Mouse (Mus musculus): Measurements from ENCODE around the gene Znrd1.

DNA sequence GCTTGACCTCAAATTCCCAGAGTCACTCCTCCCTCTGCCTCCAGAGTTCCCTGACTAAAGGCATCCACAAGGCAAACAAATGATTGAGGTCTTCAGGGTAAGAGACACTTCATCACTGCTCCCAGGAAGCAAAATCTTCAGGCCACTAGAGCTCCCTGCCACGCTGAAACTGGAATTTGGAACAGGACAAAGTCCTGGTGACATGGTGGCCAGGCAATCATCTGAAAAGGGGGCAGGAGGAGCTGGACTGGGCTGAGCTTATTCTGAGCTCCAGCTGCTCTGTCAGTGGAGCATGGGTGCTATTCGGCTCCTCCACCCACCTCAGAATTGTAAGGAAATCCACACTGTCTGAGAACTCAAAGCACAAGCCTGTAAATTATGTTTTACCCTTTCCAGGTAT, 46.3 kb downstream of the Znrd1 start:
- TF ChIP-seq CTCF (IDR thresholded peaks at IDR 0.05; ENCODE audit: control insufficient read depth, insufficient read depth, low read length) (no peak), POLR2A (IDR thresholded peaks at IDR 0.05; ENCODE audit: borderline replicate concordance, control insufficient read depth, low read depth, low read length) (no peak)
